Mouse (Mus musculus) forebrain, embryonic 15.5 days (tissue): ENCODE measurements at regions not wholly inside any gene's neighbourhood (a gene's known extent, or its start where the extent isn't known, plus 50 kb on each side); places are given as distances from the start of the nearest gene placed in this dataset.
A peak's percentile ranks its signal among the peaks of the same experiment; 100 is the strongest.

Source experiments
- ATAC-seq: fragments of 200-750 bp; cut with Nextera tagmentation; replicated peaks from 2 replicates; pipeline ENCODE4 v1.8.0; 2017; ENCODE audit warnings: mild to moderate bottlenecking, moderate TSS enrichment, moderate library complexity
- H3K27ac ChIP-seq: fragments of 300-500 bp; sonication (generic); replicated peaks from 2 replicates; pipeline ENCODE4 v1.5.1; 2015; ENCODE audit warnings: mild to moderate bottlenecking, inconsistent platforms
- H3K27me3 ChIP-seq: fragments of 300-500 bp; sonication (generic); 2 replicates; pipeline ENCODE4 v1.6.1; 2015; ENCODE audit warnings: inconsistent platforms
- H3K36me3 ChIP-seq: fragments of 300-500 bp; sonication (generic); 2 replicates; pipeline ENCODE4 v1.6.1; 2015; ENCODE audit warnings: mild to moderate bottlenecking, inconsistent platforms
- H3K4me1 ChIP-seq: fragments of 300-500 bp; sonication (generic); 2 replicates; pipeline ENCODE4 v1.6.1; 2015; ENCODE audit warnings: inconsistent platforms
- H3K4me2 ChIP-seq: fragments of 300-500 bp; sonication (generic); replicated peaks from 2 replicates; pipeline ENCODE4 v1.6.1; 2015; ENCODE audit warnings: mild to moderate bottlenecking, inconsistent platforms
- H3K4me3 ChIP-seq: fragments of 300-500 bp; sonication (generic); 2 replicates; pipeline ENCODE4 v1.5.1; 2015; ENCODE audit warnings: mild to moderate bottlenecking, inconsistent platforms
- H3K9ac ChIP-seq: fragments of 300-500 bp; sonication (generic); replicated peaks from 2 replicates; pipeline ENCODE4 v1.6.1; 2015; ENCODE audit warnings: mild to moderate bottlenecking, inconsistent platforms
- H3K9me3 ChIP-seq: fragments of 300-500 bp; sonication (generic); 2 replicates; pipeline ENCODE4 v1.6.1; 2016; ENCODE audit warnings: inconsistent platforms
- WGBS: fragments of 180-500 bp; shearing (Covaris S2); methylation state at CpG from one replicate; pipeline ENCODE4 v1.1.7; 2015; ENCODE audit warnings: mixed read lengths; 5-methylcytosine and 5-hydroxymethylcytosine counted together

DNA sequence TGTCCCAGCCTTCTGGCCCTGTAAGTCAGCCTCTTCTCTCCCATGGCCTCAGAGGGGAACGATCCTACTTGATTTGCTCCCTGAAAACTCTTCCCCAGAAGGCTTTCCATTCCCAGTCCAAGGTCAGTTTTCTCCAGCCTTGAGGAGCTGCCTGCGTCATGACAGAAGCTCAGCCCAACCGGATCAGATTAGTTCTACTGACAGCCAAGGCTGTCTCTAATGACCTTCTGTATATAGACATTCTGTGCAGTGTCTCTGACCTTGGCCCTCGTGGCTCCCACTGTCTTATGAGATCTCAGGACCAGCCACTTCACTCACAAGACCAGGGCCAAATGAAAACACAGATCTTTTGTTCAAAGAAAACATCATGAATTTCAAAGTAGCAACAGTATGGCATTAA lies 166.6 kb upstream of the Cited2 start:
- no peak overlapping the region for H3K9ac ChIP-seq
- no peak overlapping the region for H3K27ac ChIP-seq
- H3K27me3 ChIP-seq, result no peaks in the 10 kb centered on the region
- no peaks in the 10 kb centered on the region for H3K4me1 ChIP-seq
- no peaks in the 10 kb centered on the region for H3K9me3 ChIP-seq
- no peak overlapping the region for H3K4me2 ChIP-seq
- H3K4me3 ChIP-seq, result no peak overlapping the region
- ATAC-seq, result no peak
- H3K36me3 ChIP-seq, result no peaks in the 10 kb centered on the region
- 72% methylated on average over 4 of the region's 4 CpGs for WGBS

DNA sequence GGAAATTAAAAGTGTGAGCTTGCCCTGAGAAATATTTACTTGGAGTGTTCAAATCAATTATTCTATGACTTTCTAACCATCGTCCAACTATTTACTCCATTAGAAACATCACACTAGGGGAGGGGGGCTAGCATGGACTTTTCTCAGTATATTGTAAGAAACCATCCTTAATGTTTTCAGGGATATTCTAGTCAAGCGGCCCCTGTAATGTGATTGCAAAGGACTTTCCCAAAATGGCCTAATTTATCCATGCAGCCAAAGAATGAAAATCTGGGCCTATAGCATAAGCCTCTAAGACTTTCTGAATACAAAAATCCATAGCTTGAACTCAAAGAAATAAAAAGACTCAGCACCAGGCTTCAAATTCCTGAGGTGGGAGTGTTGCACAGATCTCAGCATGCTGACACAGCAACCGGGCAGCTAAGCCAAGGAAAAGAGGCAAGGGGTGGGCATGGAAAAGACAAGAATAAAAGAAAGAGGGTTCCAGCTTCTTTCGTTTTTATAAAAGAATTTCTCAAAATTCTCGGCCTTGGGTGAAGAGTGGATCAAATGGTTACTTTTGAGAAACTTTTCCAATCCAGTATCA lies 163.6 kb upstream of the Cited2 start:
- Histone ChIP-seq H3K36me3 (no peaks in the 10 kb centered on the region), H3K4me1 (peaks cover 15% of the 10 kb centered on the region), H3K9ac (no peak overlapping the region), H3K4me3 (no peak overlapping the region), H3K9me3 (no peaks in the 10 kb centered on the region), H3K4me2 (no peak overlapping the region), H3K27me3 (no peaks in the 10 kb centered on the region), H3K27ac (no peak overlapping the region)
- 14% methylated on average over 5 of the region's 5 CpGs for WGBS
- no peak for ATAC-seq

DNA sequence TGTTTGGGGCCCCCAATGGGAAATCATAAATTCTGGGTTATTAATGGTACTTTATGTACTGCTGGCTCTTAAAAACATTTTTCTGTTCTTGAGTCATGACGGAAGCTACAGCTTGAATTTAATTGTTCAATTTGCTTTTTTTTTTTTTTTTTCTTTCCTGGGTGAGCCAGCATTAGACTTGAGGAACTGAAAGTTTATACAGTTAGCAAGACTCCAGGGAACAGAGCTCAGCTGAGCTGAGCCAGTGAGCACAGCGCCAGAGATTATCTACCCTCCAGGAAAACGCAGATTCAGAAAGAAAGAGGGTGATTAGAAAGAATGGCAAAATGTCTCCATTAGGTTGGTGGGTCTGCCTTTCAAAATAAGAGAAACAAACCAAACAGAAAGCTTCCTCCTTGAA lies 163.0 kb upstream of the Cited2 start:
- H3K27me3 ChIP-seq, result no peaks in the 10 kb centered on the region
- H3K36me3 ChIP-seq, result no peaks in the 10 kb centered on the region
- H3K4me3 ChIP-seq, result no peak overlapping the region
- H3K4me2 ChIP-seq, result no peak overlapping the region
- no peak for ATAC-seq
- H3K9ac ChIP-seq, result no peak overlapping the region
- H3K9me3 ChIP-seq, result no peaks in the 10 kb centered on the region
- WGBS, result 22% methylated on average over 3 of the region's 3 CpGs
- no peak overlapping the region for H3K27ac ChIP-seq
- H3K4me1 ChIP-seq, result peaks cover 15% of the 10 kb centered on the region

DNA sequence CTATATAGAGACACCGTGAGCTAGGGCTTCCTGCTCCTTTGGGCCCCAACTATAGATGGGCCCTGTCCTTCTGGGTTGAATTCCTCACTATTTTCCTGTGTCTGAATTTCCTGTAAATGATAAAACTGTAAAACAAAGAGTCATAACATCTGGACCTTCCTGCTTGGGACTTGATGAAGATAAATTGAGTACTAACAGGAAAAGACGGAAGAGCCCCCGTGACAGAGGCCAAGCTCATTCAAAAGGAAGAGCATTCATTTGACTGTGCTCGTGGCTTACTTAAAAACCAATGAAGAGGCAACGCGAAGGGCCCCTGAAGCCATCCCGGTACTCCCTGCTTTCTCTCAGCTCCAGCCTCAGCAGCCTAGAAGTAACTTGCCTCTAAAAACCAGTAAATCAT lies 161.6 kb upstream of the Cited2 start:
- peaks cover 15% of the 10 kb centered on the region for H3K4me1 ChIP-seq
- H3K9ac ChIP-seq, result no peak overlapping the region
- no peak for ATAC-seq
- no peaks in the 10 kb centered on the region for H3K36me3 ChIP-seq
- H3K4me2 ChIP-seq, result no peak overlapping the region
- no peak overlapping the region for H3K4me3 ChIP-seq
- 90% methylated on average over 7 of the region's 7 CpGs for WGBS
- no peak overlapping the region for H3K27ac ChIP-seq
- H3K27me3 ChIP-seq, result no peaks in the 10 kb centered on the region
- H3K9me3 ChIP-seq, result no peaks in the 10 kb centered on the region

DNA sequence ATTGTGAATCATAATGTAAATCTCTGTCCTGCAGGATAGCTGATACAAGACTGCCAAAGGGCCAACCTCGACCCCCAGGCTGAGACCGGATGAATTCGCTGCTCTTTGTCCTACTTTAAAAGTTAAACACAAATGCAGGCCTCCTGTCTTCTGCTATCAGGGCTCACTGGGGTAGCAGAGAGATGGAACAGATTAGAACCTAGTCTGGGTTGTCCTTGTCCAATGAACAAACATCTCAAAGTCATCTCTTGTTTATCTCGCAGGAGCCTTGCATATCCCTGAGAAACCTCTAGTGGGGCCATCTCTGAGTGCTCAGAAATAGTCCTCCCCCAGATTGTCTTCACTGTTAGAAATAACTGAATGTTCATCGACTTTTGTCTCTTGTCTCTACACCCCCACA lies 161.0 kb upstream of the Cited2 start:
- 91% methylated on average over 5 of the region's 5 CpGs for WGBS
- H3K4me3 ChIP-seq, result no peak overlapping the region
- no peaks in the 10 kb centered on the region for H3K36me3 ChIP-seq
- no peaks in the 10 kb centered on the region for H3K9me3 ChIP-seq
- H3K27me3 ChIP-seq, result no peaks in the 10 kb centered on the region
- no peak overlapping the region for H3K4me2 ChIP-seq
- no peak overlapping the region for H3K27ac ChIP-seq
- H3K9ac ChIP-seq, result no peak overlapping the region
- no peak for ATAC-seq
- H3K4me1 ChIP-seq, result peaks cover 15% of the 10 kb centered on the region

DNA sequence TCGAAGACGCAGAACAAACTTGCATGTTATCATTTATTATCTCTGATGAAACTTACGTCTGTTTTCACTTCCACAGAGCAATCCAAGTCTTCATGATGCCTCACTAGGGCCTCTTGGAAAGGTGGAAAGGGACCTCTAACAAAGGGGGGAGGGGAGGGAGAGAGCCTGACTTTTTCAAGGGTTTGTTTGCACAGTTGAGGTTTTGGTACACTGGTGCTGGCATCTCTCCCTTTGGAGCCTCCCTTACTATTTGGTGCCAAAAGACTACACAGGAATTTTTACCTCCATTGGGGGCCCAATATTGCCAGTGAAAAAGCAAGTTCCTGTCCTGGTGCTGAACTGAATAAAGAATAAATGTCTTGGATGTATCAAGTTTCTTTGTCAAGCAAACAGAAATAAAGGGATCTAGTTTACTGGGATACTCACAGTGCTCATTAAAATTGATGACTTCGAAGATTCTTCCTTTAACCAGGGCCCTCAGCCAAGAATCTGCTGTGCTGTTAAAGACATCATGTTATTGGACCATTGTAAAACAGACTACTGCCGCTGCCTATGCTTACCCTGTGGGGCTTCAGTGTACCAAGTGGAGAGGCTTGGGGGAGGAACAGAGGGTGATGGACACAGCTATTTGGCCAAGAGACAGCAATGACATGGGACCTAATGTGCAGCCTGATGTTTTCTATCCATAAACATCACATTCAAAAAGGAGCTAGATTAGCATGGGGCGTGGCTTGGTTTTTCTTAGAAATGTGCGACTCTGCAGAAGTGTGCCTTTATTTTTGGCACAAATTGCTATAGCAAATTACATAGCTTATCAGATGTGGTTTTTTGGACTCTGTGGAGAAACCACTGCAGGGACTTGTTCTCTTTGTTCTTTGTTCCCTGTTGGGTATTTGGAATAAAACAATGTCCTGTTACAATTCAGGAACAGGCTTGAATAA lies 160.3 kb upstream of the Cited2 start:
- no peak overlapping the region for H3K9ac ChIP-seq
- H3K9me3 ChIP-seq, result no peaks in the 10 kb centered on the region
- H3K27ac ChIP-seq, result peak overlapping the region; percentile 52
- H3K4me1 ChIP-seq, result peaks cover 15% of the 10 kb centered on the region
- ATAC-seq, result peak; percentile 87
- no peaks in the 10 kb centered on the region for H3K36me3 ChIP-seq
- no peak overlapping the region for H3K4me2 ChIP-seq
- no peak overlapping the region for H3K4me3 ChIP-seq
- 55% methylated on average over 7 of the region's 7 CpGs for WGBS
- no peaks in the 10 kb centered on the region for H3K27me3 ChIP-seq

DNA sequence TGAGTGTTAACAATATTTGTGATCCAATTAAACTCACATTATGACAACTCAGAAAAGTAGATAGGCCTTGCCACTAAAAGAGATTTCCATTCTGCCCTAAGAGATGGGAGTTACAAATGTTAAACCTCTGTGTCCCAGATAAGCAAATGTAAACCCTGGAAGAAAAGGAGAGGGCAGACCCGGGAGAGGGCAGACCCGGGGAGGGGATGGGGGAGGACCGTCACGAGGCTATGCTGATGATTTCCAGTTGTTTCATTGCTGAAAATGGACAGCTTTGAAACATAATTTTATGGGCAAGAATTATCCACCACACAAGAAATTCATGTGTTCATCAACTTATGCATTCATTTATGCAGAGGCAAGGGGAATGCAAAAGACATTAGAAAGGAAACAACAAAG lies 159.7 kb upstream of the Cited2 start:
- Histone ChIP-seq H3K27me3 (no peaks in the 10 kb centered on the region), H3K9ac (no peak overlapping the region), H3K4me1 (peaks cover 15% of the 10 kb centered on the region), H3K4me2 (no peak overlapping the region), H3K4me3 (no peak overlapping the region), H3K9me3 (no peaks in the 10 kb centered on the region), H3K27ac (peak overlapping the region; percentile 52), H3K36me3 (no peaks in the 10 kb centered on the region)
- peak; percentile 46 for ATAC-seq
- 42% methylated on average over 4 of the region's 4 CpGs for WGBS

DNA sequence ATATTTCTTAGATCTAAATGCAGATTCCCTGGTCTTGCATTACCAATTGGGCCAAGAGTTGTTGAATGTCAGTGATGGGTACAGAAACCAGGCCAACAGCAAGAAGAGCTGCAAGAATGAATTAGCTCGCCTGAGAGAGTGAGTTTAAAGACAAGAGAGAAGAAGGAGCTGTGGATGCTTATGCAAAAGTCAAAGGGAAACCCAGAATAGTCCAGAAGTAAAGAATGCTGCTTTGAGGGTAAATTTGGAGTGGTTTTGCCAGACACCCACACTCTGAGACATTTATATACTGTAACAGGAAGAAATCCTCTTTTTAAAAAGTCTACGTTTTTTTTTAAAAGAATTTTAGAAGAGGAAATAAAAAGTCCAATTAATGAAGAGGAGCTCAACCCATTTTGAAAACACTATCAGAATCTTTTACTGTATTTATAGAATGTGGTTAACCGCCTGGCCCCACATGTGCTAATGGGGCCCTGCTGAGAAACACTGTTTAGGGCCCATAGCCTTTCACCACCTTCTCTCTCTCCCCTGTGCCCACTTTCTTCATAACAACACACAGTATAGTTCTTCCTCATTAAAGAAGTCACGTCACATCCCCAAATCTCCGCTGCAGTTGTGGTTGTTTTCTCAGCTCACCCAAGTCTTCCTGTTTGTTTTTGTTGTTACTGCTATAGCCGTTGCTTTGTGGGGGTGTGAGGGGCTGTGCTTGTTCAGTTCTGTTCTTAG lies 158.0 kb upstream of the Cited2 start:
- no peaks in the 10 kb centered on the region for H3K36me3 ChIP-seq
- H3K4me3 ChIP-seq, result no peak overlapping the region
- no peaks in the 10 kb centered on the region for H3K27me3 ChIP-seq
- H3K4me2 ChIP-seq, result no peak overlapping the region
- ATAC-seq, result no peak
- WGBS, result 62% methylated on average over 6 of the region's 6 CpGs
- H3K4me1 ChIP-seq, result peaks cover 15% of the 10 kb centered on the region
- H3K9ac ChIP-seq, result no peak overlapping the region
- no peak overlapping the region for H3K27ac ChIP-seq
- H3K9me3 ChIP-seq, result no peaks in the 10 kb centered on the region

DNA sequence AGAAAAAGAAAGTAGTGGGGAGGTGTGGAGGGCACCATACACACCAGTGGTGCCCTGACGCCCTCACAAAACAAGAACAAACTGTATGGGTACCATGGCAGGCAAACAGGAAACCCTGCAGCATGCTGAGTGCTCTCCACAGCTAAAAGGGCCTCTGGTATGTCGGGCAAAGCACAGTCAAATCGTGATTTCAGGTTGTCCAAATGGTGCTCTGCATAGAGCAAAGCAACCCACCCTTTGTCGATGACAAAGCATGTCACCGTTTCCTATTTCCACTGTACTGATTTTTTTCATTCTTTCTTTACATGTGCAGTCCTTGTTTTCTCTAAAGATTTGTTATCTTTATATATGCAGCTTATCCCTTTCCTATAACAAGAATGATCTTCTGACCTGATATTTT lies 156.0 kb upstream of the Cited2 start:
- Histone ChIP-seq H3K27ac (no peak overlapping the region), H3K36me3 (no peaks in the 10 kb centered on the region), H3K4me2 (no peak overlapping the region), H3K9ac (no peak overlapping the region), H3K4me3 (no peak overlapping the region), H3K4me1 (peaks cover 15% of the 10 kb centered on the region), H3K9me3 (no peaks in the 10 kb centered on the region), H3K27me3 (no peaks in the 10 kb centered on the region)
- 89% methylated on average over 5 of the region's 5 CpGs for WGBS
- ATAC-seq, result no peak

DNA sequence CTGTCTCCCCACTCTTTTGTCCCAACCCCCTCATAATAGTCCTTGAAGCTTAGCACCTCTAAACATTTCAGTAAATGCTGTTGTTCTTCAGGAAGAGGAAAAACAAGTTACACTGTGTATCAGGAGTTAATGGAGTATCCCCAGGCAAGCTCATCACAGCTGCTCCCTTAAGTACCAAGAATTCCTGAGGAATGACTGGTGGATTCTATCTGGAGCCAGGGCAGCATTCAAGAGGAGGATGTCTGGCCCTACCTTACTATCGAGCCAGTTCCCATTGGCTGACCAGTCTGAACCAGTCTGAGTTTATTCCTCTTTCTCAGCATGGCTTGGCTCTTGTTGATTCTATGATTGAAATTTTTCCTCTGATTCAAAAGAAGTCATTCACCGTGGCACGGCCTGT lies 155.4 kb upstream of the Cited2 start:
- no peaks in the 10 kb centered on the region for H3K27me3 ChIP-seq
- H3K27ac ChIP-seq, result no peak overlapping the region
- no peaks in the 10 kb centered on the region for H3K36me3 ChIP-seq
- peaks cover 13% of the 10 kb centered on the region for H3K4me1 ChIP-seq
- H3K9ac ChIP-seq, result no peak overlapping the region
- 93% methylated on average over 3 of the region's 3 CpGs for WGBS
- H3K9me3 ChIP-seq, result no peaks in the 10 kb centered on the region
- no peak overlapping the region for H3K4me3 ChIP-seq
- ATAC-seq, result no peak
- no peak overlapping the region for H3K4me2 ChIP-seq

DNA sequence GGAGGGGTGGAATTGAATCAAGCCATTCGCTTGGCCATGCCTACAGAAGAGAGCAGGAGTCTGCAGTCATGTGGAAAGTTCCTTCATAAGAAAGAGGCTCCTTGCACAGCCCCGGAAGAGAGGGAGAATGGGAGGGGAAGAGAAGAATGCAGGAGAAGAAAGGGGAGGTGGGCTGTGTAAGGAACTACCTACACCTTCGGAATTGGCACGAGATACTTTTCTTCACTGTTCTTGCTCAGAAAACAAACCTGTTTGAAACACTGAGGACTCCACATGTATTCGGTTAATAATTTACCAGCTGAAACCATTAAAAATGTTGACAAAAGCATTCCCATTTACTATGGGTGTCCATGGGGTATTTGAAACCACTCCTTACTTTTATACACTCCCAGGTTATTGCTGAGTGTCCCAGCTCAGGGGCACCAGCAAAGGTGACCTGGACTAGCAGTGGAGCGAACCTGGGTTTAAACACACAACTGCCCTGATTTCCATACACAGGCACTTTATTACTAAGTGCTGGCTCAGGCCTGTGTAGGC lies 153.4 kb upstream of the Cited2 start:
- 87% methylated on average over 6 of the region's 6 CpGs for WGBS
- Histone ChIP-seq H3K36me3 (no peaks in the 10 kb centered on the region), H3K9ac (no peak overlapping the region), H3K27ac (no peak overlapping the region), H3K4me1 (no peaks in the 10 kb centered on the region), H3K27me3 (no peaks in the 10 kb centered on the region), H3K4me3 (no peak overlapping the region), H3K9me3 (no peaks in the 10 kb centered on the region), H3K4me2 (no peak overlapping the region)
- no peak for ATAC-seq

DNA sequence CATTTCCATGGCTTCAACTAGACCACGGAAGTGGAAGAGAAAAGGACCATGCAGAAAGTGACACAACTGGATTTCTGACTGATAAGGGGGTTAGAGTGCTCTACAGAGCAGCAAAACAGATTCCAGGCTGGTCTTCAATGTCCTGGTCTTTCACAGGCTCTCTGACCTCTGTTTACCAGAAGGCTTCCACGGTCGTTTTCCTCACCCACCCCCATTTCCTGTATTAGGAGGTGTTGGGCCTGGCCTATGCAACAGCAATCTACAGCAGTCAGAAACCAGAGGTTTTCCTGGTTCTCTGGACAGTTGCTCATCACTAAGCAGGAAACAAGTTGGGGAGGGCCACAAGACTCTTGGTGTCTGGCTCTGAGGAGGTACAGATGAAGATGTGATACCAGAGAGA lies 148.1 kb upstream of the Cited2 start:
- no peak overlapping the region for H3K9ac ChIP-seq
- H3K4me1 ChIP-seq, result peaks cover 5% of the 10 kb centered on the region
- no peak overlapping the region for H3K4me3 ChIP-seq
- H3K27ac ChIP-seq, result no peak overlapping the region
- H3K36me3 ChIP-seq, result no peaks in the 10 kb centered on the region
- WGBS, result 74% methylated on average over 3 of the region's 3 CpGs
- ATAC-seq, result no peak
- no peak overlapping the region for H3K4me2 ChIP-seq
- no peaks in the 10 kb centered on the region for H3K27me3 ChIP-seq
- no peaks in the 10 kb centered on the region for H3K9me3 ChIP-seq
